Mouse (Mus musculus) c-Kit-negative CD71-positive TER-119-positive erythroid progenitor cells, embryonic 14.5 days (primary cell): ENCODE data around the gene Cacna2d1.

Experiments
- DNase-seq: peaks from one replicate; pipeline ENCODE4 v3.0.0-alpha.2; 2013; ENCODE audit warnings: low read depth, low spot score

The Cacna2d1 gene

DNA sequence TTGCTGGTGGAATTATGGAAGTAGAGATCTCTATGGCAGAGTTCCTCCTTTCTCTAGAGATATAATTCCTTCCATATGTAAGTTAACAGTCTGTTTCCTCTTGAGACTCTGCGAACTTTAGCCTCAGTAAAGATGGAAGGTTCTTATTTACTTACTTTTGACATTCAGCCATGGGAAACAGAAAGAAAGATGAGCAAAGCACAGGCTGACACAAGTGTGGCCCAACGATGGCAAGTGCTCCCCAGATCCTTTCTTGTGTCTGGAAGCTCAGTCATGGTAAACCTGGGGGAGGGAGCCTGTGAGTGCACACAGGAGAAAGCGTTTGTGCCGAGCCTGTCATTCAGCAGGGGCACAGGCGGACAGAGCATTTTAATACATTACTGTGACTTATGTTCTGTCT is 48.9 kb downstream of the Cacna2d1 start:
- DNase-seq: no peak

DNA sequence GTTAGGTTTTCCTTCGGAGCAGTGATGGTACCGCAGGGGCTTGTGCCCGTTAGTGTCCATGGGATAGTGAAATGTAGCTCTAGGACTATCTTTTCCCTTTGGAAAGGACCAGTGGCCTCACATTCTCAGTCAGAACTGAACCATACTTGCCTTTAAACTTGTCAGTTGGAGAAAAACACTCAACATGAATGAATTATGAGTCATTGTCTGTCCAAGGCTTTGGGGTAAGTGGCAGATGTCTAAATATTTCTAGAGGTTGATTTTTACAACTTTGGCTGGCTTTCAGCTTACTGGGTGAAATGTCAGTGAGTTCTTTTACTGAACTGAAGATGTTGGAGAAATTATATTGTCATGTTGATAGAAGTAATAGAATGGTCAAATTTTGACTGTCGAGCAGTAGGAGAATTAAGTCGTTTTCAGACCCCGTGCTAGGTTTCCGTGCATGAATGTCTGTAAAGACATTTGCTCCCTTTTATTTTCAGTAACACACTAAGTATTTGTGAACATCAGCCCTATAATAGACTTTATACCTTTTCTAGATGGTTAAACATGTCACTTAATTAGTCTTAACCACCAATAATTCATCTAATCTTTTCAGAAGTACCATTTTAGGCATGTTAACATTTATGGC is 50.9 kb downstream of the Cacna2d1 start:
- DNase-seq: no peak

DNA sequence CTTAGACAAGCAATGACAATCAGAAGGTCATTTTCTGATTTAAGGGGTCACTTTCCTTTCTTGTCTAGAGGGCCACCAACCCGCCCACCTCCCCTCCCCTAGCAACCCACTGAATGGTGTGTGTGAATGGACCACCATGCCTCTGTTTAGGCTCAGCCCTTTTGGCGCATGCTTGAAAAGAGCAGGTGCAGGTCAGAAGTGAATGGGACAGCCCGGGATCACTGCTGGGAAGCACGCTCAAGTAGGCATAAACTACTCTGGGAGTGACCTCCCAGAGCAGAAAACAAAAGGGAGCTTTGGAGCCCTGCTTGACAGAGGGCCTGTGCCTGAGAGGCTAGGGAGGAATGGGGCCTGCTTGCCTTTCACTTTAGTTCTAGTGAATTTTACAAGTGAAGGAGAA is 51.4 kb downstream of the Cacna2d1 start:
- no peak for DNase-seq

DNA sequence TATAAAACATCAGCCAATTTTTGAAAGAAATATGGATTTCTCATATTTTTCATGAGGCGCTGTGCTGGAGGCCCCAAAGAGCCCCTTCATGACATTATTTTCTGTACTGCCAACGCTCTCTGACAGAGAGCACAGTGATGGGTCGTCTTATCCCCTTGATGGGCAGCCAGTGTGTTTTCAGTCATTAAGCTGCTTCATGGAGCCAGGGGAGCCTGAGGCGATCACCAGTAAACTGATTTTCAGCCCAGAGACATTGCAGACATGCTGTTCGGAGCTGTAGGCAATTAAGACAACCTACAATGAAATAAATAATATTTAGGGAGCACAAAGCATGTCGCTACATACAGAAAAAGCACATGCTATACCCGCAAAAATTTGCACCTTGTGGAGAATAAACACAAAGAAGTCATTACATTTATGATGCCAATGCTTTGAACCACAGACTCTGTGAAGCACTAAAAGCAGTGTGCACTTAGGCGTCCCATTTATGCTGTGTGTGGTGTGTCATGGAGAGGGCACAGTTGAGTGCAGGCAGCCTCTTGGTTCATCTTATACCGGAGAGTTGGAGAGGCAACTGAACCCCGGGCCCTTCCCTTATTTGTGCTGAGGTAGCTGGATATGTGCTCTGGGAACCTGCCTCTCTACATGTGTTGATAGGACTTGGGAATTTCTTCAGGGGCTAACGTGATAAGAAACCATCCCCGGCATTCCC is 57.1 kb downstream of the Cacna2d1 start:
- DNase-seq: no peak

DNA sequence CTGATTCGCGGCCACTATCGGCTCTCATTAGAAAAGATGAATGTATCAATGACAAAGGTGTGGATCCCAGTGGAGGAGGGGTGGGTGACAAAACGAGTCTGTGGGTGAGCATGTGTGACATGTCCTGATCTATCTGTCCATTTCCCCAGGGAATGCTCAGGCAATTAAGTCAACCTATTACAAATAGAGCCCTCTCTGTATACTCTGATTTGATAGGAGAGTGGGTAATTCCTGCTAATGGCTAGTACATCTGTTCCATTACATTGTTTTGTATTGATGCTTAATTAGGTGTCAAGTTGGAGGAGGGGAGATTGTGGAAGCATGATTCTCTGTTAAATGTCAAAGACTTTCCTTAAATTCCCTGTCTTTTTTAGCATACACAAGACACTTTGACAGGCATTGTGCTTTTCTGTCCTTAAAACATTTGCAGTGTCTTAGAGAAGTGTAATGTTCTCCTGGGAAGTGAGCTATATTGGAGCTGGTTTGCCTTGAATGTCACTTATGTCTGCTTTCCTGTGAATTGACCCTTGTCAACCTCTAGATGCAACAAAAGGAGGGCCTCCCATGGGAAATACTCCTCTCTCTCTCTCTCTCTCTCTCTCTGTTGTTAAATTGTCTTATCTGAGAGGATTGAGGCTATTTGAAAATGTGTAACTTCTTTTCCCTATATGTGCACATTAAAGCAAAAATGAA is 58.9 kb downstream of the Cacna2d1 start:
- DNase-seq: no peak

DNA sequence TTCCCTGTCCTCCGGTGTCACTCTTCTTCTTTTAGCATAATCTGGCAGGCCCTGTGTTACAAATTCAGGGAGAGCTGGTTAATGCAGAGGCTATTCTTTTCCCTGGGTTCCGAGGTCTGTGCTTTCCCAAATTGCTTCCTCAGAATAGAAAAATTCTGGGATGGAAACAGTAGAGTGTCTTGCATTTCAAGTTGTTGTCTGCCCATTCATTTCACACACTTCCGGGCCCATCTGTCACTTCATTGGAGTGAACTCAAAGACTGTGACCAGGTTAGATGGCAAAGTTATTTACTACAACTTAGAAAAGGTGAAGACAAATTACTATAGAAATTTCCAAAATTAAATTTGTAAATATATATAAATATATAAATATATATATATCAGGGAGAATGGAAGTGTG is 62.7 kb downstream of the Cacna2d1 start:
- no peak for DNase-seq

DNA sequence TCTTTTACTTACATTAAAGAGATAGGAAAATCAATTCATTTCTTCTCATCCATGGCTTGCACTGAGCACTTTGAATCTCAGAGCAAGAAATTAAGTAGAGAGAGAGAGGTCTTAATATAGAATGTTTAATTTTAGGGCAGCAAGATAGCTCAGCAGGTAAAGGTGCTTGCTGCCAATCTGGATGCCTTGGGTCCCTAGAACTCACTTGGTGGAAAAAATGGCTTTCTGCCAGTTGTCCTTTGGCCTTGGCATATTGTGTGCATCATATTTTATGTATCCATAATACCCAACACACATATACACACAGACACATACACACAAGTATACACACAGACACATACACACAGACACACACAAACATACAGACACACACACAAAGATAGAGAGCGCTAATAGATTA is 63.3 kb downstream of the Cacna2d1 start:
- DNase-seq: no peak

DNA sequence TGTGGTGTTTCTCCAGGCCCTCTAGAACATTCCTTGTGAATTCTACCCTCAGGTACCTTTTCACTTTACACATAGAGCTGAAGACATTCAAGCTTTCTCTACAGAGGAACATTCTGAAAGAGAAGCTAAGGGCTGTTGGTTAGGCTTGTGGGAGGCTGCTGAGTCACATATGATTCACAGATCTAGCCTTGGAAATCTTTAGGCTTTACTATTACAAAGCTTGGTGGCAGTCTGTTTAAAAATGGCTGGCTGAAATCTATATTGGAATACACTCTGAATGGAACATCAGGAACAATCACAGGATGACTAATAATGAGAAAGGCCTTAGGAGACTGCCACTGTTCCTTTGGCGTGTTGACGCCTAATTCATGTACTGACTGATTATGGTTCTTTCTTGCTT is 66.4 kb downstream of the Cacna2d1 start:
- no peak for DNase-seq

DNA sequence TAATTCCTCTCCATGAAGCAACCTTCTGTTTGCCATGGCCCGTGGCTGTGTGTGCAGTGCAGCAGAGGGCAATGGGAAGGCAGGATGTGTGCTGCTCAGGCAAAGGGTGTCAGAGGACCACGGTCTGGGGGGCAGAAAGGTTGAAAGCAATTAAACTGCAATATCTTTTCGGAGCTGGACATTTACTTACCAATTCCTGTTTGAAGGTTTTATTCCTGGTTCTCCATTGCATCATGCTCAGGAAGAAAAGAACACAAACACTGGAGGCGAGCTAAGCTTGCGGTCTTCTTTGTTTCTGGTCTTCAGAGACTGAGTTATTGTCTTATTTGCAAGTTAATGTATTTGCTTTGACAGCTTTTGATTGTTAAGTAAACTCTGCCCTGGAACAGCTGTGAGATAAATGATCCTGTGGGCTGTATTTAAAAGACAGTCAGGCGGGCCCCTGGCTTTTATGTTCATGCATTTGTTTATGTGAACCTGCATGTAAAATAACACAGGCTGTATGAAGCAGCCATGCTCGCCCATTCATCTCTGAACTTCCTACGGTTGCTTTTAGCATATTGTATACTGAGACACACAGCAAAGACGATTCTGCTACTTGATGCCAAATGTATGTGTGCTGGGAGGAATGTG is 68.1 kb downstream of the Cacna2d1 start:
- DNase-seq: no peak

DNA sequence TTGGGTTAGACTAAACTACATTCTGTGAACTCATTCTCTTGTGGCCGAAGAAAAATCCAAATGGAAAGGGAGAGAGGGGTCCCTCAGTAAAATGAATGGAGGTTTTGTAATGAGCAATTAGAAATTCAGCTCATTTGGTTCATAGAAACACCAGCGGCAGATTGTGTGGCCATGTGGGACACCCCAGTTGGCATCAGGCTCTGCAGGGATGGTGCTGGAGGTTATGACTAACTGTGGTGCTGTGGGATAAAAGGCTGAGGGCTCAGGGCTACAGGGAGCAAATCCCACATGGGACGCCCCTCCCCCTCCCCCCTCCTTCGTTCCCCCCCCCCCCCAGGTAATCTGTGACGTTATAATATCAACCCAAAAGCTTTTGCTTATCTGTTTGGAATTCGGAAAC is 69.8 kb downstream of the Cacna2d1 start:
- DNase-seq: no peak

DNA sequence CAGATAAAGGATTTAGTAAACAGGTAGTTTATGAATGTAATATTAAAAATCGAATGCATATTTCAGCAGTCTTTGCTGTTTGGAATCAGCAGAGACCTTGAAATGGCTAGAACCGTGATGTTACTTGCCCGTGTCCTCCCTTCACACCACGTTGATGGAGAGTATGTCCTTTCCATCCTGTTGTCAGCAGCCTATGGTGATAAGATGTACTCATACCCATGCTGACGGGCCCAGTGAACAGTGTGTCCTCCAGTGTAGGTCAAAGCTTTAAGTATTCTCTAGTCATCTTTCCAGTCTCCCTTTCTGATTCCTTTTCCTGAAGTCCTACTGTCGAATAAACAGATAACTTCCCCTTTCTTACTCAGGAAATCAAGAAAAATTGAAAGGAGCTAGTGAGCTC is 72.5 kb downstream of the Cacna2d1 start:
- DNase-seq: no peak

DNA sequence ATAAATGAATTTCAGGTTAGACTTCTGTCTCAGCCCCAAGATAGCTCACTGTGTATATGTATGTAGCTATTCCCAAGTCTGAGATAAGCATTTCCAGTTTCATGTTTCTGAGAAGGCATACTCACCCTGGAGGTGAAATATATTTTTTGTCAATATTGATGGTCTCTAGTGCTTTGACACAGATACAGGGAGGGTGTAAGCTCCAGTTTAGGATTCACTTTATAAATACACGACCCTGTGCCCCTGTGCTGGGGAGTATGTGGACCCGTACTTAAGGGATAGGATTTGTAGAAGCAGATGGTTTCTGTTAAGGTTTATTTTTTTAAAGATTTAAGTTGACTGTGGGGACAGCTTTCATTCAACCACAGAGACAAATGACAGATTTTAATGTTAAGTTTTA is 79.2 kb downstream of the Cacna2d1 start:
- no peak for DNase-seq

DNA sequence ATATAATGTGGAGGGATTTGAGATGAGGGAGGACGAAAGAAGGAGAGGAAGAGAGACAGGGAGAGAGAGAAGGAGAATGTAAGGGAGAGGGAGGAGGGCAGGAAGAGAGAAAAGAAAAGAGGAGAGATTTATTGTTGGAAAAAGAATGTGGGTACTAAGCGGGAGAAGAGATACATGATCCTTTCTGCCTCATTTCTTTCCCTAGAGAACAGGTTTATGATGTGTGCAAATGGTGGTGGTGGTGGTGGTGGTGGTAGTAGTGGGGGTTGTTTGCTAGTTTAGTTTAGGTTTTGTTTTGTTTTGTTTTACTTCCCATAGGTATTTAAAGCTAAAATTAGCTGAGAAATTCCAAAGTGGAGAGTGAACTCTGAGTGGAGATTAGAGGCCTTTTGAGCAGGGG is 79.9 kb downstream of the Cacna2d1 start:
- no peak for DNase-seq

DNA sequence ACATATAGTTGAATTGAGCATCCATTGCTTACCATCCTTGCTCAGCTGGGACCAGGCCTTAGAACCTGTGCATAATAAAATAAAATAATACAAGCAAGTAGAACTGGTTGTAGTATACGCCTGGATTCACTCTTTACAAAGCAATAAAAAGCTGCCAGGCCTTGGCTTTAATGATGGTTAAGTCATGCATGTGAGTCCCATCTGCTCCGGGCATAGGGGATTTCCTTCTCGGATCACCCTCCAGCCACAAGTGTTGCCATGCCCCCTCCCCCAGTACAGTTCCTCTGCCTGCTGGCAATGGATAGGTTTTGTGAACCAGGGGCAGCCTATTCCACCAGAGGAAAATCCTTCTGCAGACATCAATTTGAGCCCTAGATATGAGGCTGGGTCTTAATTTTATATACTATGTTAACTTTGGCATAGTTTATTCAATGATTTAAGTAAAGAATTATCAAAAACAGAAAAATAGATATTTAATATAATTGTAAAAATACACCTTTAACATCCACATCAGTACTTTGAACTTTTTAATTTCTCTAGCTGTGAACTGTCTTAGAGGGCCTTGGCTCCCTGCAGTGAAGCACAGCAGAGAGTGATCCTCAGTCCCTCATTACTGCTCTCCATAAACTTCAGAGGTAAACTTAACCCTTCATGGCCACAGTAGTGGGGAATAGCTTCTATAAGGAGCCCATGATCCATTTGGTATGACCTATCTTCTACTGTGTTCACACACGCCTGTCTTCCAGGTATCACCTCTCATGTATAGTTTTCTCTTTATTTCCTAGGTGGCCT is 90.3 kb downstream of the Cacna2d1 start:
- DNase-seq: no peak

DNA sequence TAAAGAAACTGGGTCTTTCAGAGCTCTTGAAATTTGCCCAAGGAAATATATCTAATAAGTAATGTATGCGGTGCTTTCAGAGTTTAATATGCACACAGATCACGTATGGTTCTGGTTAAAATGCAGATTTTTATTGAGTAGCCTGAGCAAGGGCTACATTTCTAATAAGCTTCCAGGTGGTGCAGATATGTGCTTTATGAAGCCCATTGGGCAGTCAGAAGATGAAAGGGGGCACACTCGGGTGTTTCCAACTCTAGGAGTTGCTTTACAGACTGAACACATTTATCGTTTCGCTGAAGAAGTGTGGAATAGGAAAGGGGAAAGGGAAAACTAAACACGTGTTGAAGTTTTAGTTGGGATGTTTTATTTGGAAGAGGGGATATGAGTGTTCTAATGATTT is 94.4 kb downstream of the Cacna2d1 start:
- no peak for DNase-seq

DNA sequence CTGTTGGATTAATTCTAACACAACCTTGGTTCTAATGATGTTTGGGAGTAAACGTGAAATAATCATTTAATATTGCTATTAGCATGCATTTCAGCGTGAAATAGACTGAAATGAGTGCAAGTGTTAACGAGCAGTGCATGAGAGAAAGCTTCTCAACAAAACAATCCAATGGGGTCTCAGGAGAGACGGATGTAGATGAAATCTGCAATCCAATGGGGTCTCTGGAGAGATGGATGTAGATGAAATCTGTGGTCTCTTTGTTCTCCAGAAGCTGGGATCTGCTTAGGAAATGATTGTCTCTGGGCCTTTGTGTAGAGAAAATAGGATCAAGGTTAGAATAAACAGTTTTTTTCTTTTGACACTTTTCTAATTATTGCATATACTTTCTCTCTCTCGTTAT is 95.0 kb downstream of the Cacna2d1 start:
- no peak for DNase-seq

DNA sequence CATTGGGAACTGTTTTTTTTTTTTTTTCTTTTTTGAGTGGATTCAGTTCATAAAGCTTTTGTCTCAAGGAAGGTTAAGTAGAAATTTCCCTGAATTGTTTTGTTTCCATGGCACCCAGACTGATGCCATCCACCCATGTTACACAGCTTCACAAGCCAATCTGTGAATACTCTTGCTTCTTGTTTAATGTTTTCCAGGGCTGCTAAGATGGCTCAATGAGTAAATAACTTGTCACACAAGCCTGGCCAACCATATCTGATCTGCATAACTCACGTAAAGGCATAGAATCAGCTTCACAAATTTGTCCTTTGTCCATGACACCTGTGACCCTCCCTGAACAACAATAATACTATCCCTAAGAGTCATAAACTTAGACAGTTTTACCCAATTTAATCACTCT is 99.1 kb downstream of the Cacna2d1 start:
- no peak for DNase-seq

DNA sequence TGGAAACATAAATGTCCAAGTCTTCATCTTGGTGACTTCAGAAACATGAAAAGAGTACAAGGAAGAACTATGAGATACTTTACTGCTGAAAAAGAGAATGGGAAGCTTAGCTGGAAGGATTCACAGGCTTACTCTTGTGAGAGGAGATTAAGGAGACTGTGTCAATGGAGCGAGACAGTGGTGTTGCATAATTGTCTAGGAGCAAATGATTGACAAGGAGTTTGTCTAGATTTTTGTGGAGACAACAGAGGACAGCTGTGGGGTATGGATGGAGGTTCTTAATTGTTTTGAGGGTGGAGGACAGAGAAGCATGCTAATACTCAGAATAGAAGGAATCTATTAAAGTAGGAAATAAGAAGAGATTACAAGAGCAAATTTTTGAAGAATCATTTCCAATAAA is 100.8 kb downstream of the Cacna2d1 start:
- DNase-seq: no peak

DNA sequence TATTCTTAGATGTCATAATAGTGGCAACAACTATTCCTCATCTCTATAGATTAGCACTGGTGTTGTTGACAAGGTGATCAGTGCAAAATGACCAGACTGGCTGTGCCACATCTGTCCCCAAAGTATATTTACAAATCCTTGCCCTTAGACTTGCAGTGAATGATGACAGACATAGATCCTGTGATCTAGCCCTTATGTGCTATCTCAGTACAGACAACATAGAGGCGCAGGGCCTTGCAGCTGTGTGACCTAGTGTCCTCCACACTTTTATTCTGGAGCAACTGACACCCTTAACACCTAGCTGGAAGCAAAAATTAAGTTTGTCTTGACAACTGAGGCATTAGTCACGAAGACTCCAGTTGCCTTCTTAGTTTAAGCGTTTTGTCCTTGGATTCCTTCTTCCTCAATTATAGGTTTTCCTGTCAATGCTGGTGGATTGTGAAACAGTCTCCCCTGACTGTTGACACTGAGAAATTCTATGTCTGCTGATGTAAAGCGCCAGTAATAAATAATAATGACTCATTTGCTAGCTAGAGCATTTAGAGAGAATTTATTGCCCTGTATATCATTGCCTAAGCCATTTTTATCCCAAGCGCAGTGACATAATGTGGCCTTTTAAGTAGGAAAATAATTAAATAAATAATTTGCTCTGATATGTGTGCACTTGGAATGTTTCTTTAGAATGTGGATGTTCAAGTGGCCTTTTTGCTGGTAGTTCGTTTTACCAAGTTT is 110.8 kb downstream of the Cacna2d1 start:
- no peak for DNase-seq

DNA sequence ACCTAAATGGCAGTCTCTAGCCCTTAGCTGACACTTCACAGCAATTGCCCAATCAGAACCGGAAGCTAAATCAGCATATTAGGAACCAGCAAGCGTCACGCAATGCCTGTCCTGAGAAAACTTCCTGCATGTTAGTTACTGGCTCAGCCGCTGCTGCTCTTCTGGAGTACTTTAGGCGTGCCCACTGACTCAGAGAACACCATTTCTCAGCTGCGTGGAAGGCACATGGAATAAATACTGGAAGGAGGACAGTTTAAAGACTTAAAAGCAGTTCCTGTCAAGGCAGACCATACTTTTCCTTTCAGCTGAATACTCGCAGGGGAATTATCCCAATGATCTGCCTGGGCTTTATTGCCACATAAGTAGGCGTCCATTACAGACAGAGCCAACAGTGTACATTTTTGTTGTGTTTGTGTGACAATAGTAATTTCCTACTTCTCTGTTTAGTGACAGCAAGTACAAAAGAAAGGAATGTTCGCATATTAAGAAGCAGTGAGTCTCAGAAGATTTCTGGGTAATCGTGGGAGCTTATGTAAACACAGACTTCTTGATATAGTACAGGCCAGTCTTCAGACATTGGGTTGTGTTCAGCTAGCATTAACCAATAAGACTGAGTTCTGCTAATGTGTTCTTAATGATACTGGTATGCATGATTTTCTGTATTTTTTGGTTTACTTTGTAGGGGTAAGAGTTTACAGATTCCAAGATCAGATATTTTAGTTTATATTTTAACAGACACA is 113.1 kb downstream of the Cacna2d1 start:
- no peak for DNase-seq
